In genomic region chr2:34031421-34031820, GRCm38 (mm10) we compare ENCODE assay signal across 11 mouse cellular contexts.
DNase-seq lines count a peak whose midpoint lies in the region; ATAC-seq lines count a peak whose summit lies in the region.
"Had no signal": no experiment of that assay in that cellular context is flagged by ENCODE, and none has a peak within 500 bp of the region (broad histone marks: within the 10 kb centered on the region; RNA-seq: fewer than 3 reads in every experiment).

No protein-coding gene starts in this region.

- H3K27ac ChIP-seq in heart, embryonic 15.5 days = peak overlapping the region; percentile 18; the same call in 1 of the 2 replicates
- peak overlapping the region; percentile 33; the same call in 1 of the 2 replicates for H3K27ac ChIP-seq in forebrain, embryonic 14.5 days (ENCODE audit: low read depth, low read length)
- peak overlapping the region; percentile 59 for H3K27ac ChIP-seq in midbrain, embryonic 10.5 days (replicated peaks)
- H3K27ac ChIP-seq: liver, embryonic 15.5 days had no signal

- no peak overlapping the region for H3K4me3 ChIP-seq in heart, embryonic 15.5 days
- H3K4me3 ChIP-seq in forebrain, embryonic 14.5 days (ENCODE audit: low read depth, low read length) = no peak overlapping the region
- H3K4me3 ChIP-seq in midbrain, embryonic 10.5 days = no peak overlapping the region
- H3K4me3 ChIP-seq: liver, embryonic 15.5 days; myocyte had no signal

- H3K27me3 ChIP-seq in heart, embryonic 15.5 days = peaks cover 7% of the 10 kb centered on the region
- 0 out of 2 replicates have a peak, but pooled peaks cover under 1% of the 10 kb centered on the region for H3K27me3 ChIP-seq in forebrain, embryonic 14.5 days (replicated peaks; ENCODE audit: control insufficient read depth, insufficient read depth, low read length)
- peaks cover 12% of the 10 kb centered on the region for H3K27me3 ChIP-seq in midbrain, embryonic 10.5 days (ENCODE audit: low read depth, poor library complexity, severe bottlenecking)

- H3K9me3 ChIP-seq in heart, embryonic 15.5 days (replicated peaks) = no peaks in the 10 kb centered on the region
- H3K9me3 ChIP-seq in forebrain, embryonic 14.5 days (replicated peaks; ENCODE audit: control insufficient read depth, low read length) = no peaks in the 10 kb centered on the region
- H3K9me3 ChIP-seq in midbrain, embryonic 10.5 days (replicated peaks) = no peaks in the 10 kb centered on the region
- H3K9me3 ChIP-seq: liver, embryonic 15.5 days had no signal

- H3K4me2 ChIP-seq in heart, embryonic 15.5 days = peak overlapping the region; percentile 32
- peak overlapping the region; percentile 5; the same call in 1 of the 2 replicates for H3K4me2 ChIP-seq in forebrain, embryonic 14.5 days (ENCODE audit: low read length)
- H3K4me2 ChIP-seq: liver, embryonic 15.5 days had no signal

- ATAC-seq in heart, embryonic 15.5 days (replicated peaks; ENCODE audit: insufficient number of reproducible peaks, insufficient read depth, low FRiP score, low read depth) = no peak
- no peak for ATAC-seq in forebrain, embryonic 14.5 days
- ATAC-seq in granulocyte monocyte progenitor cell, adult 5-6 weeks (replicated peaks; ENCODE audit: poor library complexity, severe bottlenecking) = no peak

- H3K4me1 ChIP-seq in heart, embryonic 15.5 days (replicated peaks) = peaks cover 23% of the 10 kb centered on the region
- H3K4me1 ChIP-seq in forebrain, embryonic 14.5 days (ENCODE audit: control insufficient read depth, insufficient read depth, low read length) = peaks cover 18% of the 10 kb centered on the region
- peaks cover 44% of the 10 kb centered on the region for H3K4me1 ChIP-seq in midbrain, embryonic 10.5 days
- H3K4me1 ChIP-seq: liver, embryonic 15.5 days had no signal

- no peak for DNase-seq in heart, adult 8-10 months (ENCODE audit: low spot score)
- DNase-seq in MN1 (ENCODE audit: low spot score) = peak; percentile 18
- peak; percentile 40 for DNase-seq in forebrain, embryonic 14.5 days (ENCODE audit: low spot score)
- DNase-seq in midbrain, embryonic 10.5 days (ENCODE audit: low spot score) = peak; percentile 24
- DNase-seq in cerebellum, adult 9-10 months = no peak
- no peak for DNase-seq in ovary, postnatal 14 days (ENCODE audit: low spot score)
- DNase-seq: thymus, postnatal 14 days had no signal

- H3K36me3 ChIP-seq in heart, embryonic 15.5 days = no peaks in the 10 kb centered on the region
- no peaks in the 10 kb centered on the region for H3K36me3 ChIP-seq in forebrain, embryonic 14.5 days (ENCODE audit: control insufficient read depth, insufficient read depth, low read length)
- no peaks in the 10 kb centered on the region for H3K36me3 ChIP-seq in midbrain, embryonic 10.5 days
- H3K36me3 ChIP-seq: liver, embryonic 15.5 days had no signal

- WGBS in heart, embryonic 15.5 days = 27% methylated on average over 7 of the region's 7 CpGs
- WGBS in forebrain, embryonic 14.5 days = 16% methylated on average over 7 of the region's 7 CpGs
- WGBS in midbrain, embryonic 10.5 days = 23% methylated on average over 7 of the region's 7 CpGs

- no peak overlapping the region for H3K9ac ChIP-seq in heart, embryonic 15.5 days
- H3K9ac ChIP-seq in forebrain, embryonic 14.5 days (ENCODE audit: low read length) = no peak overlapping the region
- H3K9ac ChIP-seq: liver, embryonic 15.5 days had no signal

Comparison
In these comparisons a context has a peak if more than half of its experiments do, and no peak if none do; other contexts are left out.
1. DNase-seq: peak in MN1 (single experiment), forebrain, embryonic 14.5 days (single experiment) and midbrain, embryonic 10.5 days (single experiment); none in heart, adult 8-10 months (single experiment), cerebellum, adult 9-10 months (single experiment) and ovary, postnatal 14 days (single experiment).
2. Peak in every context shown above with its lines, with median percentiles within 50 percentile points of each other: H3K27ac ChIP-seq.